Mouse (Mus musculus) liver, embryonic 14.5 days (tissue): ENCODE data around the gene Gm11020. TPM values are rescaled to one million over a fixed set of nuclear protein-coding genes. Genes with fewer than 3 reads are reported as not detected.

Experiments
- ATAC-seq: fragments of 200-750 bp; cut with Nextera tagmentation; 2 replicates; pipeline ENCODE4 v1.8.0; 2017; ENCODE audit warnings: moderate number of reproducible peaks, mild to moderate bottlenecking, moderate library complexity; ENCODE audit not compliant: insufficient read depth
- DNase-seq, 3 experiments: peaks; one replicate each; pipeline ENCODE4 v3.0.0-alpha.2; 2012 to 2013; ENCODE audit warnings: low read depth in 3 of 3, low spot score in 3 of 3
- H3K27ac ChIP-seq: fragments of 300-500 bp; sonication (generic); 2 replicates; pipeline ENCODE4 v1.5.1; 2014; ENCODE audit warnings: moderate library complexity, mild to moderate bottlenecking, control low read depth, inconsistent platforms
- H3K27me3 ChIP-seq: fragments of 300-500 bp; sonication (generic); 2 replicates; pipeline ENCODE4 v1.6.1; 2014; ENCODE audit warnings: mild to moderate bottlenecking, low read length, moderate library complexity; ENCODE audit not compliant: control insufficient read depth, insufficient read depth
- H3K36me3 ChIP-seq: fragments of 300-500 bp; sonication (generic); replicated peaks from 2 replicates; pipeline ENCODE4 v1.6.1; 2014; ENCODE audit warnings: low read depth; ENCODE audit not compliant: control insufficient read depth, insufficient read depth
- H3K4me1 ChIP-seq, 2 experiments: fragments of 200-500 bp in 1 of 2; fragments of 300-500 bp in 1 of 2; sonication (generic) in 1 of 2; replicated peaks; 2 replicates each; pipeline ENCODE4 v1.6.1; 2012 to 2014; ENCODE audit warnings: antibody characterized with exemption in 1 of 2, inconsistent platforms in 1 of 2, low read length in 1 of 2; ENCODE audit not compliant: control insufficient read depth in 2 of 2, insufficient read depth in 2 of 2
- H3K4me2 ChIP-seq: fragments of 300-500 bp; sonication (generic); 2 replicates; pipeline ENCODE4 v1.6.1; 2014; ENCODE audit warnings: low read depth, mild to moderate bottlenecking, control low read depth, moderate library complexity
- H3K4me3 ChIP-seq, 2 experiments: fragments of 200-500 bp in 1 of 2; fragments of 300-500 bp in 1 of 2; sonication (generic) in 1 of 2; 2 replicates each; pipeline ENCODE4 v1.5.1; 2012 to 2014; ENCODE audit warnings: low read depth in 2 of 2, low read length in 2 of 2, mild to moderate bottlenecking in 2 of 2, control low read depth in 1 of 2, inconsistent platforms in 1 of 2, moderate library complexity in 1 of 2; ENCODE audit not compliant: insufficient read depth in 1 of 2
- H3K9ac ChIP-seq: fragments of 300-500 bp; sonication (generic); replicated peaks from 2 replicates; pipeline ENCODE4 v1.6.1; 2014; ENCODE audit warnings: mild to moderate bottlenecking, control low read depth, moderate library complexity
- H3K9me3 ChIP-seq: fragments of 300-500 bp; sonication (generic); 2 replicates; pipeline ENCODE4 v1.6.1; 2016; ENCODE audit warnings: low read length, mixed read lengths; ENCODE audit not compliant: control insufficient read depth
- CTCF ChIP-seq: IDR thresholded peaks from 2 replicates; pipeline ENCODE4 v1.5.1; 2016; ENCODE audit warnings: antibody characterized with exemption, low read depth, control low read depth
- EP300 ChIP-seq: IDR thresholded peaks from 2 replicates; pipeline ENCODE4 v1.6.1; 2016; ENCODE audit warnings: antibody characterized with exemption, low read depth
- WGBS: fragments of 180-500 bp; shearing (Covaris S2); extraction: QIAGEN DNeasy Blood & Tissue Kit; methylation state at CpG from one replicate; pipeline ENCODE4 v1.1.7; 2014; ENCODE audit not compliant: insufficient replicate concordance; 5-methylcytosine and 5-hydroxymethylcytosine counted together
- polyA plus RNA-seq, 2 experiments: library from polyadenylated mRNA; depleted of rRNA in 1 of 2; stranded (reverse) in 1 of 2; unstranded in 1 of 2; fragments of >200 nt; fragmentation: Nextera tagmentation in 1 of 2; extraction: Ambion mirVana in 1 of 2; gene quantifications; 2 replicates each; pipeline versions ENCODE4 v1.2.1 to v1.2.3; 2012 to 2014

Gene Gm11020
- polyA plus RNA-seq, 2 experiments = not detected

- H3K27me3 ChIP-seq = no peaks in the 10 kb centered on the region
- DNase-seq (no peak), ATAC-seq (no peak)
- no peak overlapping the region for H3K27ac ChIP-seq
- no peak overlapping the region for H3K4me2 ChIP-seq
- TF ChIP-seq EP300 (no peak), CTCF (no peak)
- H3K4me1 ChIP-seq = no peaks in the 10 kb centered on the region; a peak in 1 of 4 replicates
- no peaks in the 10 kb centered on the region for H3K36me3 ChIP-seq
- H3K9me3 ChIP-seq = no peaks in the 10 kb centered on the region
- no peak overlapping the region for H3K9ac ChIP-seq
- WGBS = 75% methylated on average over 12 of the region's 12 CpGs
- no peak overlapping the region for H3K4me3 ChIP-seq
Measured at GRCm38 (mm10) chr8:104369591-104369990, 48.2 kb downstream of the Gm11020 start.

GRCm38 (mm10) chr8:104370071-104370470 is 48.7 kb downstream of the Gm11020 start:
- 53% methylated on average over 6 of the region's 6 CpGs for WGBS
- Histone ChIP-seq H3K27me3 (no peaks in the 10 kb centered on the region), H3K9ac (no peak overlapping the region), H3K36me3 (no peaks in the 10 kb centered on the region), H3K4me1 (no peaks in the 10 kb centered on the region; a peak in 1 of 4 replicates), H3K4me2 (no peak overlapping the region), H3K27ac (no peak overlapping the region), H3K4me3 (no peak overlapping the region), H3K9me3 (no peaks in the 10 kb centered on the region)
- TF ChIP-seq CTCF (no peak), EP300 (no peak)
- DNase-seq = no peak
- ATAC-seq = no peak

- no peak for DNase-seq
- no peak overlapping the region for H3K4me3 ChIP-seq
- no peaks in the 10 kb centered on the region for H3K9me3 ChIP-seq
- H3K4me1 ChIP-seq = no peaks in the 10 kb centered on the region; a peak in 1 of 4 replicates
- no peaks in the 10 kb centered on the region for H3K36me3 ChIP-seq
- no peak overlapping the region for H3K27ac ChIP-seq
- H3K4me2 ChIP-seq = no peak overlapping the region
- TF ChIP-seq EP300 (no peak), CTCF (no peak)
- ATAC-seq = no peak
- no peaks in the 10 kb centered on the region for H3K27me3 ChIP-seq
- H3K9ac ChIP-seq = no peak overlapping the region
- WGBS = 62% methylated on average over 6 of the region's 6 CpGs
Measured at GRCm38 (mm10) chr8:104371121-104371520, 49.8 kb downstream of the Gm11020 start.

Other genes starting within 250 kb of the Gm11020 start
- 11.3 and 11.6 TPM in 2 replicates for gene Cdh5, start 219.9 kb upstream of the Gm11020 start, polyA plus RNA-seq (2012; rRNA removed)
- gene Cdh5, start 219.9 kb upstream of the Gm11020 start, polyA plus RNA-seq (2014; fragmentation: Nextera tagmentation; extraction: Ambion mirVana) = 7.3 and 8.5 TPM in 2 replicates
- 0.02 and 0.05 TPM in 2 replicates for gene Bean1, start 151.1 kb upstream of the Gm11020 start, polyA plus RNA-seq (2012; rRNA removed)
- gene Bean1, start 151.1 kb upstream of the Gm11020 start, polyA plus RNA-seq (2014; fragmentation: Nextera tagmentation; extraction: Ambion mirVana) = not detected in 2 replicates
- gene Tk2, start 73.0 kb upstream of the Gm11020 start, polyA plus RNA-seq (2012; rRNA removed) = 3.1 and 3.9 TPM in 2 replicates
- gene Tk2, start 73.0 kb upstream of the Gm11020 start, polyA plus RNA-seq (2014; fragmentation: Nextera tagmentation; extraction: Ambion mirVana) = 4.9 and 7.0 TPM in 2 replicates
- gene Cklf, start 70.7 kb upstream of the Gm11020 start, polyA plus RNA-seq (2012; rRNA removed) = 10.2 and 13.6 TPM in 2 replicates
- gene Cklf, start 70.7 kb upstream of the Gm11020 start, polyA plus RNA-seq (2014; fragmentation: Nextera tagmentation; extraction: Ambion mirVana) = 16.5 and 17.9 TPM in 2 replicates
- not detected in 2 replicates for gene Cmtm2a, start 28.4 kb upstream of the Gm11020 start, polyA plus RNA-seq (2012; rRNA removed)
- gene Cmtm2a, start 28.4 kb upstream of the Gm11020 start, polyA plus RNA-seq (2014; fragmentation: Nextera tagmentation; extraction: Ambion mirVana) = not detected in 2 replicates
- gene Gm45711, start 11.5 kb upstream of the Gm11020 start, polyA plus RNA-seq (2012; rRNA removed) = not detected in 2 replicates
- gene Gm45711, start 11.5 kb upstream of the Gm11020 start, polyA plus RNA-seq (2014; fragmentation: Nextera tagmentation; extraction: Ambion mirVana) = not detected in 2 replicates
- gene Cmtm1, start 11.4 kb upstream of the Gm11020 start, polyA plus RNA-seq (2012; rRNA removed) = not detected in 2 replicates
- not detected in 2 replicates for gene Cmtm1, start 11.4 kb upstream of the Gm11020 start, polyA plus RNA-seq (2014; fragmentation: Nextera tagmentation; extraction: Ambion mirVana)
- gene Cmtm2b, start 663 bp downstream of the Gm11020 start, polyA plus RNA-seq (2012; rRNA removed) = not detected in 2 replicates
- gene Cmtm2b, start 663 bp downstream of the Gm11020 start, polyA plus RNA-seq (2014; fragmentation: Nextera tagmentation; extraction: Ambion mirVana) = not detected in 2 replicates
- gene Cmtm3, start 17.8 kb downstream of the Gm11020 start, polyA plus RNA-seq (2012; rRNA removed) = 14.0 and 14.3 TPM in 2 replicates
- 14.1 and 14.6 TPM in 2 replicates for gene Cmtm3, start 17.8 kb downstream of the Gm11020 start, polyA plus RNA-seq (2014; fragmentation: Nextera tagmentation; extraction: Ambion mirVana)
- gene Cmtm4, start 74.2 kb downstream of the Gm11020 start, polyA plus RNA-seq (2012; rRNA removed) = 1.7 TPM in 2 replicates
- 0.44 and 0.54 TPM in 2 replicates for gene Cmtm4, start 74.2 kb downstream of the Gm11020 start, polyA plus RNA-seq (2014; fragmentation: Nextera tagmentation; extraction: Ambion mirVana)
- gene Dync1li2, start 121.5 kb downstream of the Gm11020 start, polyA plus RNA-seq (2012; rRNA removed) = 5.8 and 9.4 TPM in 2 replicates
- gene Dync1li2, start 121.5 kb downstream of the Gm11020 start, polyA plus RNA-seq (2014; fragmentation: Nextera tagmentation; extraction: Ambion mirVana) = 8.2 and 9.8 TPM in 2 replicates
- not detected in 2 replicates for gene Terb1, start 188.3 kb downstream of the Gm11020 start, polyA plus RNA-seq (2012; rRNA removed)
- not detected in 2 replicates for gene Terb1, start 188.3 kb downstream of the Gm11020 start, polyA plus RNA-seq (2014; fragmentation: Nextera tagmentation; extraction: Ambion mirVana)
- 12.4 and 23.4 TPM in 2 replicates for gene Nae1, start 213.1 kb downstream of the Gm11020 start, polyA plus RNA-seq (2012; rRNA removed)
- gene Nae1, start 213.1 kb downstream of the Gm11020 start, polyA plus RNA-seq (2014; fragmentation: Nextera tagmentation; extraction: Ambion mirVana) = 36.4 and 37.5 TPM in 2 replicates
- gene Car7, start 213.1 kb downstream of the Gm11020 start, polyA plus RNA-seq (2012; rRNA removed) = 2.5 and 5.0 TPM in 2 replicates
- 5.0 and 11.2 TPM in 2 replicates for gene Car7, start 213.1 kb downstream of the Gm11020 start, polyA plus RNA-seq (2014; fragmentation: Nextera tagmentation; extraction: Ambion mirVana)